Mouse (Mus musculus) intestine, embryonic 14.5 days (tissue): ENCODE data around the gene Asap2. TPM values are rescaled to one million over a fixed set of nuclear protein-coding genes. Genes with fewer than 3 reads are reported as not detected.
"Not testable (repeated sequence)": the region's sequence is repeated elsewhere in the genome, so short reads cannot be mapped to it uniquely, and the experiment has no call there.

Experiments
- ATAC-seq: fragments of 200-750 bp; cut with Nextera tagmentation; replicated peaks from 2 replicates; pipeline ENCODE4 v1.8.0; 2017; ENCODE audit warnings: low read depth, moderate number of reproducible peaks, moderate TSS enrichment, moderate library complexity; ENCODE audit not compliant: low FRiP score, low TSS enrichment
- DNase-seq: peaks from one replicate; pipeline ENCODE4 v3.0.0-alpha.2; 2018; ENCODE audit warnings: low spot score
- H3K27ac ChIP-seq: fragments of 300-500 bp; sonication (generic); 2 replicates; pipeline ENCODE4 v1.5.1; 2014; ENCODE audit warnings: low read depth, mild to moderate bottlenecking, control low read depth
- H3K27me3 ChIP-seq: fragments of 300-500 bp; sonication (generic); replicated peaks from 2 replicates; pipeline ENCODE4 v1.6.1; 2014; ENCODE audit warnings: low read length, control low read depth; ENCODE audit not compliant: control insufficient read depth, insufficient read depth
- H3K36me3 ChIP-seq: fragments of 300-500 bp; sonication (generic); 2 replicates; pipeline ENCODE4 v1.6.1; 2014; ENCODE audit warnings: low read length, control low read depth; ENCODE audit not compliant: control insufficient read depth, insufficient read depth
- H3K4me1 ChIP-seq: fragments of 300-500 bp; sonication (generic); replicated peaks from 2 replicates; pipeline ENCODE4 v1.6.1; 2014; ENCODE audit warnings: low read length, control low read depth, mixed read lengths; ENCODE audit not compliant: control insufficient read depth, insufficient read depth
- H3K4me2 ChIP-seq: fragments of 300-500 bp; sonication (generic); 2 replicates; pipeline ENCODE4 v1.6.1; 2014; ENCODE audit warnings: low read length
- H3K4me3 ChIP-seq: fragments of 300-500 bp; sonication (generic); 2 replicates; pipeline ENCODE4 v1.5.1; 2014; ENCODE audit warnings: low read depth, low read length, control low read depth, mixed read lengths
- H3K9ac ChIP-seq: fragments of 300-500 bp; sonication (generic); 2 replicates; pipeline ENCODE4 v1.6.1; 2014; ENCODE audit warnings: mild to moderate bottlenecking, low read length
- H3K9me3 ChIP-seq: fragments of 300-500 bp; sonication (generic); 2 replicates; pipeline ENCODE4 v1.6.1; 2016; ENCODE audit warnings: low read length, control low read depth; ENCODE audit not compliant: control insufficient read depth
- WGBS: fragments of 180-500 bp; shearing (Covaris S2); extraction: QIAGEN DNeasy Blood & Tissue Kit; methylation state at CpG from one replicate; pipeline ENCODE4 v1.1.7; 2014; 5-methylcytosine and 5-hydroxymethylcytosine counted together
- polyA plus RNA-seq: library from polyadenylated mRNA; unstranded; fragments of >200 nt; fragmentation: Nextera tagmentation; extraction: Ambion mirVana; gene quantifications from 2 replicates; pipeline ENCODE4 v1.2.1, GENCODE M21; 2014

Asap2 gene
- polyA plus RNA-seq, 1 experiment from 2014 or later, result 10.2 TPM

GRCm38 (mm10) chr12:21097806-21098325 is 107.6 kb downstream of the Asap2 start:
- not testable (repeated sequence) for H3K36me3 ChIP-seq

GRCm38 (mm10) chr12:21111116-21111475 is 120.8 kb downstream of the Asap2 start:
- peak overlapping the region; percentile 64; the same call in 1 of the 2 replicates for H3K27ac ChIP-seq
- not testable (repeated sequence) for H3K4me1 ChIP-seq, H3K9me3 ChIP-seq, H3K36me3 ChIP-seq, H3K27me3 ChIP-seq
- H3K9ac ChIP-seq, result peak overlapping the region; percentile 6; the same call in 1 of the 2 replicates
- peak; percentile 83 for ATAC-seq
- peak overlapping the region; percentile 61 for H3K4me2 ChIP-seq
- peak; percentile 60 for DNase-seq
- WGBS, result 3% methylated on average over 8 of the region's 8 CpGs
- H3K4me3 ChIP-seq, result peak overlapping the region; percentile 64

More at GRCm38 (mm10) chr12:21097806-21098325, 107.6 kb downstream of the Asap2 start:
- not testable (repeated sequence) for H3K4me1 ChIP-seq, H3K27me3 ChIP-seq, H3K27ac ChIP-seq, H3K4me3 ChIP-seq, H3K4me2 ChIP-seq, DNase-seq, ATAC-seq, H3K9me3 ChIP-seq, H3K9ac ChIP-seq
- WGBS, result 61% methylated on average over 3 of the region's 3 CpGs

GRCm38 (mm10) chr12:21111476-21112452 is 121.5 kb downstream of the Asap2 start:
- no peaks in the 10 kb centered on the region for H3K36me3 ChIP-seq
- peak; percentile 88 for DNase-seq

GRCm38 (mm10) chr12:21112453-21112857 is 122.2 kb downstream of the Asap2 start:
- Histone ChIP-seq H3K4me1 (no peaks in the 10 kb centered on the region), H3K9ac (peak overlapping the region; percentile 65), H3K4me3 (peak overlapping the region; percentile 64), H3K9me3 (no peaks in the 10 kb centered on the region), H3K27ac (peak overlapping the region; percentile 64; the same call in 1 of the 2 replicates), H3K27me3 (no peaks in the 10 kb centered on the region), H3K4me2 (peak overlapping the region; percentile 61), H3K36me3 (no peaks in the 10 kb centered on the region)
- DNase-seq, result peak; percentile 81
- ATAC-seq, result no peak
- under 1% methylated on average over 17 of the region's 17 CpGs for WGBS

More at GRCm38 (mm10) chr12:21111476-21112452, 121.5 kb downstream of the Asap2 start:
- Histone ChIP-seq H3K4me3 (peak overlapping the region; percentile 64), H3K27me3 (no peaks in the 10 kb centered on the region), H3K9ac (peak overlapping the region; percentile 65), H3K27ac (peak overlapping the region; percentile 64), H3K9me3 (no peaks in the 10 kb centered on the region), H3K4me1 (no peaks in the 10 kb centered on the region), H3K4me2 (peak overlapping the region; percentile 61)
- ATAC-seq, result peak; percentile 100
- under 1% methylated on average over 91 of the region's 118 CpGs for WGBS

- Histone ChIP-seq H3K27me3 (no peaks in the 10 kb centered on the region), H3K4me3 (no peak overlapping the region), H3K9me3 (no peaks in the 10 kb centered on the region), H3K4me2 (no peak overlapping the region), H3K27ac (no peak overlapping the region), H3K9ac (no peak overlapping the region), H3K36me3 (no peaks in the 10 kb centered on the region), H3K4me1 (peaks cover 6% of the 10 kb centered on the region; the same call in 1 of the 2 replicates)
- DNase-seq, result no peak
- ATAC-seq, result no peak
- 42% methylated on average over 3 of the region's 3 CpGs for WGBS
Observed at GRCm38 (mm10) chr12:21119446-21119845, 129.2 kb downstream of the Asap2 start.

- H3K4me2 ChIP-seq, result no peak overlapping the region
- no peak overlapping the region for H3K9ac ChIP-seq
- WGBS, result 85% methylated on average over 3 of the region's 3 CpGs
- H3K4me3 ChIP-seq, result no peak overlapping the region
- peaks cover 24% of the 10 kb centered on the region for H3K4me1 ChIP-seq
- ATAC-seq (no peak), DNase-seq (no peak)
- no peak overlapping the region for H3K27ac ChIP-seq
- H3K36me3 ChIP-seq, result no peaks in the 10 kb centered on the region
- H3K9me3 ChIP-seq, result no peaks in the 10 kb centered on the region
- no peaks in the 10 kb centered on the region for H3K27me3 ChIP-seq
Observed at GRCm38 (mm10) chr12:21122818-21123217, 132.6 kb downstream of the Asap2 start.

GRCm38 (mm10) chr12:21123647-21124046 is 133.4 kb downstream of the Asap2 start:
- H3K4me3 ChIP-seq, result no peak overlapping the region
- 71% methylated on average over 5 of the region's 5 CpGs for WGBS
- no peaks in the 10 kb centered on the region for H3K9me3 ChIP-seq
- H3K27me3 ChIP-seq, result no peaks in the 10 kb centered on the region
- no peak for DNase-seq
- H3K27ac ChIP-seq, result no peak overlapping the region
- H3K9ac ChIP-seq, result no peak overlapping the region
- peaks cover 30% of the 10 kb centered on the region for H3K4me1 ChIP-seq
- no peaks in the 10 kb centered on the region for H3K36me3 ChIP-seq
- H3K4me2 ChIP-seq, result no peak overlapping the region
- no peak for ATAC-seq

GRCm38 (mm10) chr12:21125675-21126470 is 135.6 kb downstream of the Asap2 start:
- no peak overlapping the region for H3K4me2 ChIP-seq
- H3K9ac ChIP-seq, result no peak overlapping the region
- H3K27ac ChIP-seq, result 0 out of 2 replicates have a peak overlapping the region, but pooled peaks have one; percentile 29
- H3K4me1 ChIP-seq, result peaks cover 30% of the 10 kb centered on the region
- H3K9me3 ChIP-seq, result no peaks in the 10 kb centered on the region
- no peaks in the 10 kb centered on the region for H3K27me3 ChIP-seq
- ATAC-seq (no peak), DNase-seq (no peak)
- 44% methylated on average over 10 of the region's 10 CpGs for WGBS
- no peaks in the 10 kb centered on the region for H3K36me3 ChIP-seq
- H3K4me3 ChIP-seq, result no peak overlapping the region
